Mouse (Mus musculus): ENCODE measurements around the gene Slc2a2. TPM values are rescaled to one million over a fixed set of nuclear protein-coding genes. Genes with fewer than 3 reads are reported as not detected.
A peak's percentile ranks its signal among the peaks of the same experiment; 100 is the strongest.
"Not testable (repeated sequence)": the region's sequence is repeated elsewhere in the genome, so short reads cannot be mapped to it uniquely, and the experiment has no call there.

Slc2a2 gene
- polyA plus RNA-seq, 1 experiment from 2014 or later: 0.12 TPM

DNA sequence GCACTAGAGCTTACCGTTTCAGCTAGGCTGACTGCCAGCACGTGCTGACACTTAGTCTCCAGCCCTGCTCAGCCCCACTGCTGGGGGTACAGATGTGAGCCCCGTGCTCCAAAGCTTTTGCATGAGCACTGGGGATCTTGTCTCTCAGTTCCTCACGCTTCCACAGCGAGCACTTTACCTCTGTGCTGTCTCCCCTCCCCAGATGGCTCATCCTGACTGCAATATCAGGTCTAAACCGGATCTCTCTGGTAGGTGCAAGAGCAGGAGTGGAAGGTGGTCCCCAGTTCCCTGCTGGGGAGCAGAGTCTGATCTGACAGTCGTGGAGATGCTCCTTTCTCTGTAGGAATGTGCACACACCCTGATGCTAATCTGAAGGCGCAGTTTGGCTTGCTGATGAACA is 45.5 kb downstream of the Slc2a2 start:
- Histone ChIP-seq H3K4me1 (replicated peaks; ENCODE audit: control insufficient read depth, insufficient read depth, low read length) (no peaks in the 10 kb centered on the region), H3K9me3 (ENCODE audit: control insufficient read depth, low read length) (no peaks in the 10 kb centered on the region), H3K9ac (ENCODE audit: low read length) (no peak overlapping the region), H3K4me2 (ENCODE audit: low read depth, low read length, severe bottlenecking) (no peak overlapping the region), H3K36me3 (ENCODE audit: control insufficient read depth, insufficient read depth, low read length) (no peaks in the 10 kb centered on the region), H3K27ac (ENCODE audit: low read depth, low read length) (no peak overlapping the region), H3K27me3 (ENCODE audit: control insufficient read depth, insufficient read depth, low read length) (no peaks in the 10 kb centered on the region; the same call in 1 of the 2 replicates), H3K4me3 (ENCODE audit: low read depth, low read length) (no peak overlapping the region)
- DNase-seq (ENCODE audit: low spot score) (no peak), ATAC-seq (replicated peaks; ENCODE audit: low FRiP score) (no peak)
- 48% methylated on average over 8 of the region's 8 CpGs for WGBS

DNA sequence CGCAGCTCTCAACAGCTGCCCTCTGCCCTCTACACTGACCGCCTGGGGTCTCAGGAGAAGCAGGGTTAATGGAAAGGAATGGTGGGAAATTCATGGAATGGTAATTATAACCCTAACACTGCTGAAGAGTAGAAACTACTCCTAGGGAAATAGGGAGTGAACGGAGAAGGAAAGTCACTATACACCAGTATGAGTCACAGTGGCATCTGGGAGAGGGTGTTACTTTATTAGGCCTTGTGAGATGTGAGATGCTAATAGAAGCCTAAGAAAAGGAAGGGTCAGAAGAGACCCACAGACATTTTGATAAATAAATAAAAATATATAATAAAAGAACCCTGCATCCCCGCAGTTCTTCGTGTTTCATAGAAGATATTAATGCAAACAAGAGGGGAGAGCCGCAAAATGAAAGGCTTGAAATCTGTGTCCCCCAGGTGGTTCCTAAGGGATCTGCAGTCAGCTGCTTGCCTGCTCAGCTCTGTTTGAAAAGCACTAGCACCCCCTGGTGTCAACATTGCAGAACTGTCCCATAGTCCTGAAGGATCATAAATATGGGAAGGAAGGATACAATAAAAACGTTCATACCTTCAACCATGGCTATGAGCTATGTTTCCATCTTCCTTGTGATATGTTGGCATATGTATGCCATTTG is 48.3 kb downstream of the Slc2a2 start:
- Histone ChIP-seq H3K4me1 (replicated peaks; ENCODE audit: control insufficient read depth, insufficient read depth, low read length) (no peaks in the 10 kb centered on the region), H3K4me3 (ENCODE audit: low read depth, low read length) (no peak overlapping the region), H3K9me3 (ENCODE audit: control insufficient read depth, low read length) (no peaks in the 10 kb centered on the region), H3K9ac (ENCODE audit: low read length) (peak overlapping the region; percentile 6; the same call in 1 of the 2 replicates), H3K4me2 (ENCODE audit: low read depth, low read length, severe bottlenecking) (no peak overlapping the region), H3K27ac (ENCODE audit: low read depth, low read length) (no peak overlapping the region), H3K27me3 (ENCODE audit: control insufficient read depth, insufficient read depth, low read length) (no peaks in the 10 kb centered on the region), H3K36me3 (ENCODE audit: control insufficient read depth, insufficient read depth, low read length) (no peaks in the 10 kb centered on the region)
- ATAC-seq (replicated peaks; ENCODE audit: low FRiP score) (peak; percentile 84), DNase-seq (ENCODE audit: low spot score) (peak; percentile 82)
- WGBS: 35% methylated on average over 7 of the region's 7 CpGs

DNA sequence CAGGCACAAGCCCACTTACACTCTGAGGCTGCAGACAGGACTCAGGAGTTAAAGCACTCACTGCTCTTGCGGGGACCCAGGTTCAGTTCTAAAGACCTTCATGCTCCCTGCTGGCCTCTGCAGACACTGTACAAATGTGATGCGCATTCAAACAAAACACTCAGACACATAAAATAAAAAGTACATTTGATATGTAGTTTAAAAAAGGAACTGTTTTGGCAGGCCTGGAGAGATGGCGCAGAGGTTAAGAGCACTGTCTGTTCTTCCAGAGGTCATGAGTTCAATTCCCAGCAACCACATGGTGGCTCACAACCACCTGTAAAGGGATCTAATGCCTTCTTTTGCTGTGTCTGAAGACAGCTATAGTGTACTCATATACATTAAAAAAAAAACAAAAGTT is 50.4 kb downstream of the Slc2a2 start:
- WGBS: 91% methylated on average over 3 of the region's 3 CpGs
- DNase-seq (ENCODE audit: low spot score): no peak

GRCm38 (mm10) chr3:28748956-28749355 is 51.3 kb downstream of the Slc2a2 start:
- Histone ChIP-seq H3K27me3 (ENCODE audit: control insufficient read depth, insufficient read depth, low read length) (no peaks in the 10 kb centered on the region), H3K4me2 (ENCODE audit: low read depth, low read length, severe bottlenecking) (no peak overlapping the region), H3K9me3 (ENCODE audit: control insufficient read depth, low read length) (no peaks in the 10 kb centered on the region), H3K4me3 (ENCODE audit: low read depth, low read length) (no peak overlapping the region), H3K4me1 (replicated peaks; ENCODE audit: control insufficient read depth, insufficient read depth, low read length) (no peaks in the 10 kb centered on the region), H3K9ac (ENCODE audit: low read length) (no peak overlapping the region), H3K36me3 (ENCODE audit: control insufficient read depth, insufficient read depth, low read length) (no peaks in the 10 kb centered on the region), H3K27ac (ENCODE audit: low read depth, low read length) (no peak overlapping the region)
- DNase-seq (ENCODE audit: low spot score) (no peak), ATAC-seq (replicated peaks; ENCODE audit: low FRiP score) (no peak)

More for the DNA sequence above, 50.4 kb downstream of the Slc2a2 start:
- H3K9ac ChIP-seq (ENCODE audit: low read length): no peak overlapping the region
- H3K27ac ChIP-seq (ENCODE audit: low read depth, low read length): no peak overlapping the region
- no peak overlapping the region for H3K4me2 ChIP-seq (ENCODE audit: low read depth, low read length, severe bottlenecking)
- no peak overlapping the region for H3K4me3 ChIP-seq (ENCODE audit: low read depth, low read length)
- no peaks in the 10 kb centered on the region for H3K27me3 ChIP-seq (ENCODE audit: control insufficient read depth, insufficient read depth, low read length)
- no peaks in the 10 kb centered on the region for H3K4me1 ChIP-seq (replicated peaks; ENCODE audit: control insufficient read depth, insufficient read depth, low read length)
- no peaks in the 10 kb centered on the region for H3K36me3 ChIP-seq (ENCODE audit: control insufficient read depth, insufficient read depth, low read length)
- ATAC-seq (replicated peaks; ENCODE audit: low FRiP score): no peak
- no peaks in the 10 kb centered on the region for H3K9me3 ChIP-seq (ENCODE audit: control insufficient read depth, low read length)

DNA sequence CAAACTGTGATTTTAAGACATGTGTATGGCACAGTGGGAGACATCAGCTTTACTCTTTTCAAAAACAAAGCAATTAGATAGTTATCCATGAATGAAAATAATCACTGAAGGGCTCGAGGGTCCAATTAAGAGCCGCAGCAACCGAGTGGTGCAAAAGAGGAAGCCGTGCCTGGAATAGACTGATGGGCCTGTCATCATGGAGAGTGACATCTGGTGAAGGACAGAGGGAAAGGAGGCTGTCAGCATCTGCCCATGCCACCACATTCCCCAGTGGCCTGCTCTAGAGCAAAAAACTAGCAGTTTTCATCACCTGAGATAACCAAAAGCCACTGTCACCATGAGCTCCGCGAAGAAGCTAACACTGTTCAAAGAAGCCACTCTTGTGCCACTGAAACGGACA is 57.8 kb downstream of the Slc2a2 start:
- 74% methylated on average over 7 of the region's 7 CpGs for WGBS
- ATAC-seq (replicated peaks; ENCODE audit: low FRiP score) (no peak), DNase-seq (ENCODE audit: low spot score) (no peak)
- H3K27ac ChIP-seq (ENCODE audit: low read depth, low read length): no peak overlapping the region
- H3K4me1 ChIP-seq (replicated peaks; ENCODE audit: control insufficient read depth, insufficient read depth, low read length): no peaks in the 10 kb centered on the region
- H3K27me3 ChIP-seq (ENCODE audit: control insufficient read depth, insufficient read depth, low read length): no peaks in the 10 kb centered on the region
- no peak overlapping the region for H3K4me2 ChIP-seq (ENCODE audit: low read depth, low read length, severe bottlenecking)
- no peak overlapping the region for H3K4me3 ChIP-seq (ENCODE audit: low read depth, low read length)
- H3K9me3 ChIP-seq (ENCODE audit: control insufficient read depth, low read length): no peaks in the 10 kb centered on the region
- no peaks in the 10 kb centered on the region for H3K36me3 ChIP-seq (ENCODE audit: control insufficient read depth, insufficient read depth, low read length)
- H3K9ac ChIP-seq (ENCODE audit: low read length): no peak overlapping the region

- no peaks in the 10 kb centered on the region for H3K9me3 ChIP-seq (ENCODE audit: control insufficient read depth, low read length)
- H3K4me3 ChIP-seq (ENCODE audit: low read depth, low read length): no peak overlapping the region
- no peak for DNase-seq (ENCODE audit: low spot score)
- WGBS: 88% methylated on average over 8 of the region's 8 CpGs
- no peaks in the 10 kb centered on the region for H3K36me3 ChIP-seq (ENCODE audit: control insufficient read depth, insufficient read depth, low read length)
- H3K4me2 ChIP-seq (ENCODE audit: low read depth, low read length, severe bottlenecking): no peak overlapping the region
- H3K27ac ChIP-seq (ENCODE audit: low read depth, low read length): no peak overlapping the region
- no peak overlapping the region for H3K9ac ChIP-seq (ENCODE audit: low read length)
- ATAC-seq (replicated peaks; ENCODE audit: low FRiP score): no peak
- H3K27me3 ChIP-seq (ENCODE audit: control insufficient read depth, insufficient read depth, low read length): no peaks in the 10 kb centered on the region
- H3K4me1 ChIP-seq (replicated peaks; ENCODE audit: control insufficient read depth, insufficient read depth, low read length): no peaks in the 10 kb centered on the region
These were observed 63.6 kb downstream of the Slc2a2 start for GRCm38 (mm10) chr3:28761225-28761789.

DNA sequence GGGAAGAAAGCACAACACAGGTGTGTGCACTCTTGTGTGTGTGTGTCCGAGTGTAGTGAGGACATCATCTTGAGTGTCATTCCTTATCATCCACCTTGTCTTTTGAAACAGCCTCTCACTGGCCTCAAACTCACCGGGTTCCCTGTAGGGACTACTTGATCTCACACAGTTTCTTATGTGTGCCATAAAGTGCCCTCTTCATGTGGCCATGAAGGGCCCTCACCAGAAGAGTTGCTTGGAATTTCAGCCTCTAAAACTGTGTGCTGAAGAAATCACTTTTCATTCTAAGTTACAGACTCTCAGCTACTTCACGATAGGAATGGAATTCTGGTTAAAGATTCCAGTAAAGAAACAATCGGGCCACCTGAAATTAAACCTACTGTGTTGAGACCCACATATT is 69.2 kb downstream of the Slc2a2 start:
- H3K27ac ChIP-seq (ENCODE audit: low read depth, low read length): no peak overlapping the region
- no peak for ATAC-seq (replicated peaks; ENCODE audit: low FRiP score)
- H3K4me3 ChIP-seq (ENCODE audit: low read depth, low read length): no peak overlapping the region
- H3K9me3 ChIP-seq (ENCODE audit: control insufficient read depth, low read length): no peaks in the 10 kb centered on the region
- H3K36me3 ChIP-seq (ENCODE audit: control insufficient read depth, insufficient read depth, low read length): no peaks in the 10 kb centered on the region
- no peak overlapping the region for H3K4me2 ChIP-seq (ENCODE audit: low read depth, low read length, severe bottlenecking)
- DNase-seq (ENCODE audit: low spot score): no peak
- no peaks in the 10 kb centered on the region for H3K4me1 ChIP-seq (replicated peaks; ENCODE audit: control insufficient read depth, insufficient read depth, low read length)
- H3K27me3 ChIP-seq (ENCODE audit: control insufficient read depth, insufficient read depth, low read length): no peaks in the 10 kb centered on the region
- 92% methylated on average over 4 of the region's 4 CpGs for WGBS
- no peak overlapping the region for H3K9ac ChIP-seq (ENCODE audit: low read length)

DNA sequence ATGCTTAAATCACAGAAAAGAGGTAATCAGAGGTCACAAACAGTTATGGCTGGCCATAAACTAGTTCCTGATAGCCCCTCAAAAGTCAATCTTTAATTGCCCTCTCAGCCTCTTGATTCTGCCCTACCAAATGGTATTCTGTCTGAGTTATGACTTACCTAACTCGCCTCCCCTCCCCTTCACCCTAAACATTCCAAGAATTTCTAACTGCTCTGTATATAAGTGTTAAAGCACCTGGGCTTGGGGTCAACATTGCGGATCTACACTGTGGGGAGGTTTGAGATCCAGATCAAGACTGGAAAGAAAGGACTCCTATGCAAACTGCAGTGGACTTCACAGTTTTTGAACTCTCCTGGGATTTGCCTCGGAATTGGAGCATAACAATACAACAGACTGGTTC is 70.5 kb downstream of the Slc2a2 start:
- ATAC-seq (replicated peaks; ENCODE audit: low FRiP score): no peak
- H3K4me1 ChIP-seq (replicated peaks; ENCODE audit: control insufficient read depth, insufficient read depth, low read length): no peaks in the 10 kb centered on the region

DNA sequence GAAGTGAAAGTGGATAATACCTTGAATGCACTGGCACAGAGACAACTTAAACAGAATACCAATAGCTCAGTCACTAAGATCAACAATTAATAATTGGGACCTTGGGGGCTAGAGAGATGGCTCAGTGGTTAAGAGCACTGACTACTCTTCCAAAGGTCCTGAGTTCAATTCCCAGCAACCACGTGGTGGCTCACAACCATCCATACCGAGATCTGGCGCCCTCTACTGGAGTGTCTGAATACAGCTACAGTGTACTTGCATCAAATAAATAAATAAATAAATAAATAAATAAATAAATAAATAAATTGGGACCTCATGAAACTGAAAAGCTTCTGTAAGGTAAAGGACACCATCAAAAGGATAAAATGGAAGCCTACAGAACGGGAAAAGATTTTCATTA is 75.2 kb downstream of the Slc2a2 start:
- not testable (repeated sequence) for H3K4me1 ChIP-seq (replicated peaks; ENCODE audit: control insufficient read depth, insufficient read depth, low read length); H3K4me2 ChIP-seq (ENCODE audit: low read depth, low read length, severe bottlenecking); H3K9ac ChIP-seq (ENCODE audit: low read length); ATAC-seq (replicated peaks; ENCODE audit: low FRiP score); H3K36me3 ChIP-seq (ENCODE audit: control insufficient read depth, insufficient read depth, low read length); H3K4me3 ChIP-seq (ENCODE audit: low read depth, low read length); DNase-seq (ENCODE audit: low spot score); H3K27me3 ChIP-seq (ENCODE audit: control insufficient read depth, insufficient read depth, low read length); H3K27ac ChIP-seq (ENCODE audit: low read depth, low read length); H3K9me3 ChIP-seq (ENCODE audit: control insufficient read depth, low read length)
- 65% methylated on average over 4 of the region's 4 CpGs for WGBS

More for the DNA sequence above, 70.5 kb downstream of the Slc2a2 start:
- H3K27me3 ChIP-seq (ENCODE audit: control insufficient read depth, insufficient read depth, low read length): no peaks in the 10 kb centered on the region
- no peak overlapping the region for H3K4me3 ChIP-seq (ENCODE audit: low read depth, low read length)
- H3K36me3 ChIP-seq (ENCODE audit: control insufficient read depth, insufficient read depth, low read length): no peaks in the 10 kb centered on the region
- H3K9me3 ChIP-seq (ENCODE audit: control insufficient read depth, low read length): no peaks in the 10 kb centered on the region
- WGBS: 77% methylated on average over 3 of the region's 3 CpGs
- H3K9ac ChIP-seq (ENCODE audit: low read length): no peak overlapping the region
- H3K4me2 ChIP-seq (ENCODE audit: low read depth, low read length, severe bottlenecking): no peak overlapping the region
- no peak overlapping the region for H3K27ac ChIP-seq (ENCODE audit: low read depth, low read length)
- DNase-seq (ENCODE audit: low spot score): no peak

Data from forebrain, embryonic 11.5 days (tissue).